Mouse (Mus musculus): ENCODE data around the gene Gm21541. TPM values are rescaled to one million over a fixed set of nuclear protein-coding genes. Genes with fewer than 3 reads are reported as not detected.
"Not testable (repeated sequence)": the region's sequence is repeated elsewhere in the genome, so short reads cannot be mapped to it uniquely, and the experiment has no call there.

Gm21541 gene
- not detected in 2 replicates for polyA plus RNA-seq (2015; fragmentation: Nextera tagmentation; extraction: Ambion mirVana)

GRCm38 (mm10) chr4:41903310-41903709 is at the start of gene Gm21541:
TSS of gene Gm21541 (plus strand) at chr4:41903610.
- H3K9me3 ChIP-seq; H3K27ac ChIP-seq (replicated peaks); H3K4me1 ChIP-seq; ATAC-seq (replicated peaks); H3K27me3 ChIP-seq; H3K36me3 ChIP-seq; H3K4me3 ChIP-seq; H3K9ac ChIP-seq (replicated peaks); H3K4me2 ChIP-seq (replicated peaks): not testable (repeated sequence)
- no CpG with 5 or more reads among the region's 5 CpGs for WGBS

DNA sequence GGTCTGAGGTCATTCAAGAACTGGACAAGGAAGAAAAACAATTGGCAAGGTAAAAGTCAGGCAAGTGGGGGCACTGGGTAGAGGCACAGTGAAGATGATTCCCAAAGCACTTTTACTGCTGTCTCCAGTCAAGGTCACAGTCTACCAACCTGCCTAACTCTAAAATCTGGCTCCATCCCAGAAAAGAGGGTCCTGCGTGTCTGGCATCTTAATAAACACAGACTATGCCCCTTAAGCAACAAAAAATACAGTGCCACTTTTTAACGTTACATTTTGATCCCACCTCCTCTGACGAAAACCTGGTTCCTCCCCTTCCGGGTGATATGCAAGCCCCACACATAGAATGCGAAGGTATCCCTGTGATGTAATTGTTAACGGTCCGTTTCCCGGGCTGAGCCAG is 37.9 kb downstream of the Gm21541 start, which contains the start of gene Gm20878:
Gene Gm20878 (plus strand): TSS at position 301 of the 400 bp plus-strand sequence.
- not testable (repeated sequence) for H3K27me3 ChIP-seq; H3K27ac ChIP-seq (replicated peaks); H3K36me3 ChIP-seq; H3K4me2 ChIP-seq (replicated peaks); H3K4me1 ChIP-seq; ATAC-seq (replicated peaks); H3K9ac ChIP-seq (replicated peaks); H3K4me3 ChIP-seq; H3K9me3 ChIP-seq
- WGBS = no CpG with 5 or more reads among the region's 8 CpGs

Other genes with a start within 250 kb of the Gm21541 start
- gene Cntfr, start 206.5 kb upstream of the Gm21541 start, polyA plus RNA-seq (2015; fragmentation: Nextera tagmentation; extraction: Ambion mirVana) = 15.8 and 16.6 TPM in 2 replicates
- gene Il11ra1, start 203.6 kb upstream of the Gm21541 start, polyA plus RNA-seq (2015; fragmentation: Nextera tagmentation; extraction: Ambion mirVana) = 23.8 and 26.4 TPM in 2 replicates
- gene Rpp25l, start 190.1 kb upstream of the Gm21541 start, polyA plus RNA-seq (2015; fragmentation: Nextera tagmentation; extraction: Ambion mirVana) = 58.0 and 70.0 TPM in 2 replicates
- 304 and 307 TPM in 2 replicates for gene Dctn3, start 180.4 kb upstream of the Gm21541 start, polyA plus RNA-seq (2015; fragmentation: Nextera tagmentation; extraction: Ambion mirVana)
- gene Arid3c, start 172.5 kb upstream of the Gm21541 start, polyA plus RNA-seq (2015; fragmentation: Nextera tagmentation; extraction: Ambion mirVana) = 0.13 and 0.18 TPM in 2 replicates
- 22.7 and 23.5 TPM in 2 replicates for gene Galt, start 148.4 kb upstream of the Gm21541 start, polyA plus RNA-seq (2015; fragmentation: Nextera tagmentation; extraction: Ambion mirVana)
- 46.3 and 46.5 TPM in 2 replicates for gene Sigmar1, start 147.5 kb upstream of the Gm21541 start, polyA plus RNA-seq (2015; fragmentation: Nextera tagmentation; extraction: Ambion mirVana)
- gene Ccl27a, start 129.4 kb upstream of the Gm21541 start, polyA plus RNA-seq (2015; fragmentation: Nextera tagmentation; extraction: Ambion mirVana) = 213 and 219 TPM in 2 replicates
- gene Gm20878, start 38.0 kb downstream of the Gm21541 start, polyA plus RNA-seq (2015; fragmentation: Nextera tagmentation; extraction: Ambion mirVana) = 9.8 and 11.2 TPM in 2 replicates
- gene Fam205a4, start 62.4 kb downstream of the Gm21541 start, polyA plus RNA-seq (2015; fragmentation: Nextera tagmentation; extraction: Ambion mirVana) = 0.40 and 0.60 TPM in 2 replicates
- gene Gm21093, start 131.1 kb downstream of the Gm21541 start, polyA plus RNA-seq (2015; fragmentation: Nextera tagmentation; extraction: Ambion mirVana) = 0.31 TPM in 1 of 2 replicates, not detected in the other
- gene Gm3893, start 187.6 kb downstream of the Gm21541 start, polyA plus RNA-seq (2015; fragmentation: Nextera tagmentation; extraction: Ambion mirVana) = not detected in 2 replicates
- gene Gm13304, start 211.2 kb downstream of the Gm21541 start, polyA plus RNA-seq (2015; fragmentation: Nextera tagmentation; extraction: Ambion mirVana) = not detected in 2 replicates
- gene Gm13306, start 249.8 kb downstream of the Gm21541 start, polyA plus RNA-seq (2015; fragmentation: Nextera tagmentation; extraction: Ambion mirVana) = 0.89 and 1.8 TPM in 2 replicates

All from forebrain, embryonic 15.5 days (tissue).